Mouse (Mus musculus): ENCODE measurements at regions not wholly inside any gene's neighbourhood (a gene's known extent, or its start where the extent isn't known, plus 50 kb on each side); places are given as distances from the start of the nearest gene placed in this dataset.

DNA sequence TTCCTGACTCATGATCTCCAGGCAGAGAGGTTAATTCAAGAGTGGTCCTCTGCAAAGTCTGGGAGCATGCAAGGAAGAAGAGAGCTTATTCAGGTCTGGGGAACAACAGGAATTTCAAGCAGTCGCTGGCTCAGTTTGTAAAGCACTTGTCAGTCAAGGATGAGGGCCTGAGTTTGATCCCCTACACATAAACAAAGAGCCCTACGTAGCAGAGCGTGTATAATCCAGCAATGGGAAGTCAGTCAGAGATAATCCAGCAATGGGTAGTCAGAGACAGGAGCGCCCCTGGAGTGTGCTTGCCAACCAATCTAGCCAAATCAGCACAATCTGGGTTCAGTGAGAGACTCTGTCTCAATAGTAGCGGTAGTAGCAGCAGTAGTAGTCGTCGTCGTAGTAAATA, 61.3 kb upstream of the Clint1 start:
- DNase-seq: no peak

- DNase-seq: no peak
These were observed 60.2 kb upstream of the Clint1 start for GRCm38 (mm10) chr11:45791696-45792095.

- no peak for DNase-seq
These were observed 57.4 kb upstream of the Clint1 start for GRCm38 (mm10) chr11:45794361-45794981.

DNA sequence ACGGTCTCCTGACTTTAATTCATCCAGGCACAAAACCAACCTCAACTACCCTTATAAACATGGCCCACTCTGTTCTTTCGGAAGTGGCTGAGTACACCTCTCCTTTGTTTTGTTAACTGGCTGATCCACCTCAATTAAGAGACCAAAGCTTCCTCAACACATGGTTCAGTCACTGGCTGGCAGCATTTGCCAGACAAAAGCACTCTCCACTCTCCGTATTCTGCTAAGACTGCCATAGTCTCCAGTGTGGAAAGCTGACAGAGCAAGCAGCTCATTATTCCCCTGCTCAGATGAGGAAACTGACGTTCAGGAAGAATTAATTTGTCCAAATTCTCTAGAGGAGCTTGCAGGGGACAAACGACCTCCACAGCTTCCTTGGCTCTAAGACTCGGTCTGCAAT, 56.5 kb upstream of the Clint1 start:
- no peak for DNase-seq

DNA sequence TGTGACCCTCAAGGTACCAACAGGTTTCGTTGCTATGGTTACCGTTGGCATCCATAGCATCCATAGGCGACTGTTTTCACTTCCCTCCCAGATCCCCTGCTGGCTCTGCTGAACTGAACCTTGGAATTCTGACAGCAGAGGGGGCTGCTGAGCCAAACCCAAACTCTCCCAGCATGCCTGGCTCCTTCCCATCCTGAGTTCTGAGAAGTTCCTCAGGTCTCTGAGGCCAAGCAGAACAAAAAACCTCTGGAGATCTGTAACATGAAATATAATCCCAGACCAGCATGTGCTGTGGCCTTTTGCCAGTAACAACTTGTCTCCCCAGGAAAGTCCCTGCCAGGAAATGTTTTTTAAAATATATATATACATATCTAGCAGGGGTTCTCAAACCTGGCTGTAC, 56.1 kb upstream of the Clint1 start:
- peak; percentile 57 for DNase-seq

GRCm38 (mm10) chr11:45799732-45800386, 52.0 kb upstream of the Clint1 start:
- no peak for DNase-seq

Data from gastrocnemius, postnatal 25 days (tissue).